In genomic region chr14:25080431-25080830, GRCm38 (mm10) we compare ENCODE assay signal across 27 mouse cellular contexts.
"Had no signal": no experiment of that assay in that cellular context is flagged by ENCODE, and none has a peak within 500 bp of the region (broad histone marks: within the 10 kb centered on the region; RNA-seq: fewer than 3 reads in every experiment).

No protein-coding gene starts in this region.

- H3K4me2 ChIP-seq: heart, embryonic 12.5 days; hindbrain, embryonic 12.5 days; hindbrain, embryonic 14.5 days; kidney, embryonic 15.5 days; limb, embryonic 13.5 days; limb, embryonic 15.5 days; liver, embryonic 12.5 days had no signal

- H3K4me3 ChIP-seq: gastrocnemius, adult 2 months; heart, embryonic 10.5 days; heart, embryonic 12.5 days; hindbrain, embryonic 10.5 days; hindbrain, embryonic 12.5 days; kidney, embryonic 15.5 days; limb, embryonic 13.5 days; limb, embryonic 15.5 days; liver, embryonic 12.5 days had no signal

- H3K27ac ChIP-seq: gastrocnemius, adult 2 months; heart, embryonic 10.5 days; hindbrain, embryonic 10.5 days; hindbrain, embryonic 12.5 days; hindbrain, embryonic 14.5 days; hindbrain, postnatal 0 days; kidney, embryonic 15.5 days; kidney, postnatal 0 days; limb, embryonic 13.5 days; limb, embryonic 15.5 days; liver, embryonic 12.5 days; liver, embryonic 14.5 days had no signal

- H3K9me3 ChIP-seq: heart, embryonic 10.5 days; heart, embryonic 12.5 days; kidney, embryonic 15.5 days; limb, embryonic 13.5 days; limb, embryonic 15.5 days; liver, embryonic 12.5 days had no signal

- ATAC-seq: hindbrain, postnatal 0 days; intestine, embryonic 16.5 days; liver, embryonic 12.5 days had no signal

- H3K27me3 ChIP-seq: heart, embryonic 12.5 days; hindbrain, embryonic 12.5 days; kidney, embryonic 15.5 days; limb, embryonic 13.5 days; limb, embryonic 15.5 days; liver, embryonic 12.5 days had no signal

- H3K9ac ChIP-seq: heart, embryonic 12.5 days; hindbrain, embryonic 12.5 days; hindbrain, embryonic 14.5 days; kidney, embryonic 15.5 days; limb, embryonic 13.5 days; limb, embryonic 15.5 days; liver, embryonic 12.5 days; liver, embryonic 14.5 days had no signal

- H3K4me1 ChIP-seq: heart, embryonic 10.5 days; heart, embryonic 12.5 days; hindbrain, embryonic 12.5 days; kidney, embryonic 15.5 days; limb, embryonic 15.5 days; liver, embryonic 12.5 days had no signal

- H3K36me3 ChIP-seq: heart, embryonic 10.5 days; heart, embryonic 12.5 days; hindbrain, embryonic 10.5 days; hindbrain, embryonic 12.5 days; kidney, embryonic 15.5 days; limb, embryonic 13.5 days; limb, embryonic 15.5 days; liver, embryonic 12.5 days had no signal

- DNase-seq: gastrocnemius, adult 2 months; gastrocnemius, postnatal 10 days; gastrocnemius, postnatal 25 days; heart, adult 18-20 months; heart, postnatal 10 days; heart, postnatal 4 days; kidney, adult 11 months; kidney, adult 2 months; kidney, adult 9 months; kidney, postnatal 14 days; kidney, postnatal 36 days; layer of hippocampus, adult 9-11 months; layer of hippocampus, postnatal 36 days; left cerebral cortex, postnatal 4 days had no signal
